Comparison of ENCODE assay signal across 26 mouse cellular contexts in genomic region chr13:95212320-95212719, GRCm38 (mm10). TPM values are rescaled to one million over a fixed set of nuclear protein-coding genes. Genes with fewer than 3 reads are reported as not detected.
DNase-seq lines count a peak whose midpoint lies in the region; ATAC-seq and TF ChIP-seq lines count a peak whose summit lies in the region.
"Had no signal": no experiment of that assay in that cellular context is flagged by ENCODE, and none has a peak within 500 bp of the region (broad histone marks: within the 10 kb centered on the region; RNA-seq: fewer than 3 reads in every experiment).

No protein-coding gene starts in this region.

- no peak overlapping the region for H3K4me2 ChIP-seq in hindbrain, postnatal 0 days (ENCODE audit: low read depth, low read length)
- no peak overlapping the region for H3K4me2 ChIP-seq in hindbrain, embryonic 11.5 days (replicated peaks; ENCODE audit: low read depth, low read length)
- no peak overlapping the region for H3K4me2 ChIP-seq in midbrain, embryonic 11.5 days
- no peak overlapping the region for H3K4me2 ChIP-seq in midbrain, embryonic 14.5 days (ENCODE audit: low read length)
- no peak overlapping the region for H3K4me2 ChIP-seq in embryonic facial prominence, embryonic 15.5 days (replicated peaks)
- H3K4me2 ChIP-seq: embryonic facial prominence, embryonic 13.5 days; heart, embryonic 13.5 days; hindbrain, embryonic 13.5 days had no signal

- no peaks in the 10 kb centered on the region for H3K9me3 ChIP-seq in hindbrain, postnatal 0 days (ENCODE audit: low read length)
- no peaks in the 10 kb centered on the region for H3K9me3 ChIP-seq in hindbrain, embryonic 11.5 days (ENCODE audit: control insufficient read depth, low read length)
- no peaks in the 10 kb centered on the region for H3K9me3 ChIP-seq in midbrain, embryonic 11.5 days (ENCODE audit: control insufficient read depth, low read length)
- H3K9me3 ChIP-seq in midbrain, embryonic 14.5 days (ENCODE audit: control insufficient read depth, low read length): no peaks in the 10 kb centered on the region
- H3K9me3 ChIP-seq in embryonic facial prominence, embryonic 15.5 days (replicated peaks): no peaks in the 10 kb centered on the region
- H3K9me3 ChIP-seq: embryonic facial prominence, embryonic 13.5 days; heart, embryonic 10.5 days; heart, embryonic 13.5 days; hindbrain, embryonic 13.5 days had no signal

- no peak overlapping the region for H3K4me3 ChIP-seq in hindbrain, postnatal 0 days (ENCODE audit: low read length)
- H3K4me3 ChIP-seq in hindbrain, embryonic 11.5 days (ENCODE audit: low read depth, low read length): no peak overlapping the region
- H3K4me3 ChIP-seq in midbrain, embryonic 11.5 days (ENCODE audit: low read depth, low read length): no peak overlapping the region
- H3K4me3 ChIP-seq in midbrain, embryonic 14.5 days (replicated peaks; ENCODE audit: low read depth, low read length): no peak overlapping the region
- H3K4me3 ChIP-seq in embryonic facial prominence, embryonic 15.5 days (replicated peaks): no peak overlapping the region
- H3K4me3 ChIP-seq: embryonic facial prominence, embryonic 13.5 days; gastrocnemius, adult 2 months; heart, embryonic 10.5 days; heart, embryonic 13.5 days; hindbrain, embryonic 13.5 days had no signal

- no peak for TF ChIP-seq CTCF in hindbrain, postnatal 0 days (IDR thresholded peaks at IDR 0.05; ENCODE audit: low read depth)

- 68% methylated on average over 5 of the region's 5 CpGs for WGBS in hindbrain, postnatal 0 days
- WGBS in hindbrain, embryonic 11.5 days: 59% methylated on average over 5 of the region's 5 CpGs
- WGBS in midbrain, embryonic 11.5 days: 69% methylated on average over 5 of the region's 5 CpGs
- 70% methylated on average over 5 of the region's 5 CpGs for WGBS in midbrain, embryonic 14.5 days
- WGBS in embryonic facial prominence, embryonic 15.5 days: 31% methylated on average over 5 of the region's 5 CpGs

- H3K27me3 ChIP-seq in hindbrain, postnatal 0 days (ENCODE audit: insufficient read depth, low read length): no peaks in the 10 kb centered on the region
- no peaks in the 10 kb centered on the region for H3K27me3 ChIP-seq in hindbrain, embryonic 11.5 days (ENCODE audit: control insufficient read depth, insufficient read depth, low read length)
- no peaks in the 10 kb centered on the region for H3K27me3 ChIP-seq in midbrain, embryonic 11.5 days (ENCODE audit: control insufficient read depth, insufficient read depth, low read length)
- H3K27me3 ChIP-seq in midbrain, embryonic 14.5 days (ENCODE audit: control insufficient read depth, insufficient read depth, low read length): no peaks in the 10 kb centered on the region
- H3K27me3 ChIP-seq in embryonic facial prominence, embryonic 15.5 days: no peaks in the 10 kb centered on the region
- H3K27me3 ChIP-seq: embryonic facial prominence, embryonic 13.5 days had no signal

- H3K36me3 ChIP-seq in hindbrain, postnatal 0 days (ENCODE audit: insufficient read depth, low read length): no peaks in the 10 kb centered on the region
- H3K36me3 ChIP-seq in hindbrain, embryonic 11.5 days (ENCODE audit: control insufficient read depth, insufficient read depth, low read length): no peaks in the 10 kb centered on the region
- H3K36me3 ChIP-seq in midbrain, embryonic 11.5 days (ENCODE audit: control insufficient read depth, insufficient read depth, low read length): no peaks in the 10 kb centered on the region
- H3K36me3 ChIP-seq in midbrain, embryonic 14.5 days (ENCODE audit: control insufficient read depth, insufficient read depth, low read length): no peaks in the 10 kb centered on the region
- no peaks in the 10 kb centered on the region for H3K36me3 ChIP-seq in embryonic facial prominence, embryonic 15.5 days
- H3K36me3 ChIP-seq: embryonic facial prominence, embryonic 13.5 days; heart, embryonic 10.5 days; heart, embryonic 13.5 days; hindbrain, embryonic 13.5 days had no signal

- no peaks in the 10 kb centered on the region for H3K4me1 ChIP-seq in hindbrain, postnatal 0 days (ENCODE audit: insufficient read depth, low read length)
- no peaks in the 10 kb centered on the region for H3K4me1 ChIP-seq in hindbrain, embryonic 11.5 days (replicated peaks; ENCODE audit: control insufficient read depth, insufficient read depth, low read length)
- no peaks in the 10 kb centered on the region for H3K4me1 ChIP-seq in midbrain, embryonic 11.5 days (ENCODE audit: control insufficient read depth, insufficient read depth, low read length)
- no peaks in the 10 kb centered on the region for H3K4me1 ChIP-seq in midbrain, embryonic 14.5 days (ENCODE audit: control insufficient read depth, insufficient read depth, low read length)
- no peaks in the 10 kb centered on the region for H3K4me1 ChIP-seq in embryonic facial prominence, embryonic 15.5 days
- H3K4me1 ChIP-seq: embryonic facial prominence, embryonic 13.5 days; heart, embryonic 10.5 days; heart, embryonic 13.5 days; hindbrain, embryonic 13.5 days had no signal

- no peak for DNase-seq in hindbrain, postnatal 0 days (ENCODE audit: low spot score)
- DNase-seq in hindbrain, embryonic 11.5 days (ENCODE audit: low spot score): no peak
- DNase-seq in midbrain, embryonic 11.5 days (ENCODE audit: low spot score, missing footprints): peak; percentile 49
- no peak for DNase-seq in midbrain, embryonic 14.5 days
- DNase-seq in heart, adult 9 months (ENCODE audit: low spot score in 2 of 2): no peak
- DNase-seq: adrenal gland, postnatal 10 days; adrenal gland, postnatal 36 days; cerebellum, adult 18-20 months; cerebellum, adult 9-10 months; cerebellum, postnatal 25 days; forebrain, postnatal 0 days; gastrocnemius, adult 2 months; gastrocnemius, postnatal 14 days; heart, adult 18-20 months; heart, postnatal 14 days had no signal

- no peak overlapping the region for H3K9ac ChIP-seq in hindbrain, postnatal 0 days (replicated peaks; ENCODE audit: low read length)
- H3K9ac ChIP-seq in hindbrain, embryonic 11.5 days (ENCODE audit: low read depth, low read length): no peak overlapping the region
- no peak overlapping the region for H3K9ac ChIP-seq in midbrain, embryonic 11.5 days (ENCODE audit: low read length)
- no peak overlapping the region for H3K9ac ChIP-seq in midbrain, embryonic 14.5 days (replicated peaks; ENCODE audit: low read length)
- H3K9ac ChIP-seq in embryonic facial prominence, embryonic 15.5 days: no peak overlapping the region
- H3K9ac ChIP-seq: embryonic facial prominence, embryonic 13.5 days; forebrain, postnatal 0 days; heart, embryonic 13.5 days; hindbrain, embryonic 13.5 days had no signal

- 0 out of 2 replicates have a peak, but pooled peaks have one; percentile 40 for ATAC-seq in hindbrain, postnatal 0 days
- ATAC-seq in hindbrain, embryonic 11.5 days (ENCODE audit: low FRiP score): no peak
- ATAC-seq in midbrain, embryonic 11.5 days (ENCODE audit: low FRiP score): no peak
- ATAC-seq in midbrain, embryonic 14.5 days (ENCODE audit: low FRiP score, low TSS enrichment): no peak
- ATAC-seq in embryonic facial prominence, embryonic 15.5 days (ENCODE audit: insufficient number of reproducible peaks, low FRiP score, low TSS enrichment, low read depth): 0 out of 2 replicates have a peak, but pooled peaks have one; percentile 34
- ATAC-seq: CD4-positive, CD25-positive, alpha-beta regulatory T cell, adult 4 months; forebrain, embryonic 14.5 days; forebrain, postnatal 0 days; hindbrain, embryonic 16.5 days; inflammation-experienced regulatory T-cells, adult 6 months; intestine, embryonic 16.5 days had no signal

- no peak overlapping the region for H3K27ac ChIP-seq in hindbrain, postnatal 0 days
- H3K27ac ChIP-seq in hindbrain, embryonic 11.5 days (ENCODE audit: low read depth, low read length): no peak overlapping the region
- no peak overlapping the region for H3K27ac ChIP-seq in midbrain, embryonic 11.5 days (ENCODE audit: low read depth, low read length)
- H3K27ac ChIP-seq in midbrain, embryonic 14.5 days (replicated peaks; ENCODE audit: low read depth, low read length): no peak overlapping the region
- no peak overlapping the region for H3K27ac ChIP-seq in embryonic facial prominence, embryonic 15.5 days (replicated peaks)
- H3K27ac ChIP-seq: embryonic facial prominence, embryonic 13.5 days; gastrocnemius, adult 2 months; heart, embryonic 10.5 days; heart, embryonic 13.5 days; hindbrain, embryonic 13.5 days had no signal

RNA-seq across cellular contexts. Expression of gene Pde8b, which starts 37.8 kb away (rescaled TPM):
- total RNA-seq in hindbrain, postnatal 0 days (2014; rRNA removed): 26.4 and 30.6 TPM in 2 replicates
- polyA plus RNA-seq in hindbrain, postnatal 0 days (2015; fragmentation: Nextera tagmentation; extraction: Ambion mirVana): 7.6 and 8.1 TPM in 2 replicates
- polyA plus RNA-seq in hindbrain, embryonic 11.5 days (2014; fragmentation: Nextera tagmentation; extraction: Ambion mirVana): 3.1 and 3.3 TPM in 2 replicates
- 1.9 and 2.3 TPM in 2 replicates for polyA plus RNA-seq in midbrain, embryonic 11.5 days (2014; fragmentation: Nextera tagmentation; extraction: Ambion mirVana)
- polyA plus RNA-seq in midbrain, embryonic 14.5 days (2014; fragmentation: Nextera tagmentation; extraction: Ambion mirVana): 7.3 and 7.5 TPM in 2 replicates
- polyA plus RNA-seq in embryonic facial prominence, embryonic 15.5 days (2015; fragmentation: Nextera tagmentation; extraction: Ambion mirVana): 3.1 and 3.7 TPM in 2 replicates
- total RNA-seq: hematopoietic stem cell, adult 5-6 weeks had no signal

Comparison
In these comparisons a context has a peak if more than half of its experiments do, and no peak if none do; other contexts are left out.
1. ATAC-seq: peak in hindbrain, postnatal 0 days (single experiment) and embryonic facial prominence, embryonic 15.5 days (single experiment); none in hindbrain, embryonic 11.5 days (single experiment), midbrain, embryonic 11.5 days (single experiment) and midbrain, embryonic 14.5 days (single experiment).